Mouse (Mus musculus) left cerebral cortex, postnatal 10 days (tissue): ENCODE results near the gene Olfm1. TPM values are rescaled to one million over a fixed set of nuclear protein-coding genes. Genes with fewer than 3 reads are reported as not detected.

ENCODE experiments used
- DNase-seq, 2 experiments: peaks; one replicate each; pipeline ENCODE4 v3.0.0; 2021 to 2022; ENCODE audit warnings: low spot score in 2 of 2, mixed read lengths in 1 of 2; ENCODE audit errors: extremely low spot score in 1 of 2
- intact Hi-C: fragments of 180-260 bp; cut with DNase I; formaldehyde crosslinking; loops from one replicate; pipeline ENCODE4 v1.15.1; 2025
- total RNA-seq, 2 experiments: library from RNA; stranded (reverse); gene quantifications; 2 replicates each; pipeline ENCODE4 v1.2.3; 2021

Olfm1 gene
- total RNA-seq: 100 to 1,000 TPM; 821 to 879 TPM

DNA sequence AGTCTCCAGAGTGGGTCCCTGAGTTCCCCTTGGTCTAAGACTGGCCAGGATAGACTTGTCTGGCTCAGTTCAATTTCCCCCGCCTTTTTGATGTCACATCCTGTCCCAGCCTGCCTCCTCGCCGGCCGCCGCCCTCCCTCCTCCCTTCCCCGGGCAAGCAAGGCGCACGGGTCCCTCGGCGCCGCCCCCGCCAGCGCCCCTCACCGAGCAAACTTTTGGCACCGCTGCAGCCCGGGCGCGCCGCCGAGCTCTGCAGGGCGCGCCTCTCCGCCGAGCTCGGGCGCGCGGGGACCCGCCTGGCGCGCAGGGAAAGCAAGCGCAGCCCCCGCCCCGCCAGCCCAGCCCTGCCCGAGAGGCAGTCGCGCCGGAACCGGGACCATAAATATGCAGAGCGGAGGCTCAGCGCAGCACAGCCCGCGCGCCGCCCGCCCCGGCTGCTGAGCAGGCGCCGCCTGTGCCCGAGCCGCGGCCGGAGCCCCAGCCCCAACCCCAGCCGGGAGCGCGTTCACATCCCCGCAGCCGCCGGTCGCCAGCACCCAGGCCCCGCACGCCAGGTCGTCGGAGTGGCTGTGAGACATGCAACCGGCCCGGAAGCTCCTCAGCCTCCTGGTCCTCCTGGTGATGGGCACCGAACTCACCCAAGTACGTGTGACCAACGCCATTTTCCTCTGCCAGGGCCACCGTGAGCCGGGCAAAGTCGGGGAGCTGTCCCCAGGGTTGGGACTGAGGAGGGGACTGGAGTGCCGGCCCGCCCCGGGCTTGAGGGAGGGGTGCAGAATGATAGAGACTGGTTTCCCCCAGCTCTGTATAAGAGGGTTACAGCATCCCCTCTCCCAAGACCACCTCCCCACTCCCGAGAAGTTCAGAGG, at the start of gene Olfm1:
Gene Olfm1, plus strand, starts transcription at position 172 of the 869 bp plus-strand sequence.
- DNase-seq: peak; percentile 70 to 87
- intact Hi-C loops: no loop called here

DNA sequence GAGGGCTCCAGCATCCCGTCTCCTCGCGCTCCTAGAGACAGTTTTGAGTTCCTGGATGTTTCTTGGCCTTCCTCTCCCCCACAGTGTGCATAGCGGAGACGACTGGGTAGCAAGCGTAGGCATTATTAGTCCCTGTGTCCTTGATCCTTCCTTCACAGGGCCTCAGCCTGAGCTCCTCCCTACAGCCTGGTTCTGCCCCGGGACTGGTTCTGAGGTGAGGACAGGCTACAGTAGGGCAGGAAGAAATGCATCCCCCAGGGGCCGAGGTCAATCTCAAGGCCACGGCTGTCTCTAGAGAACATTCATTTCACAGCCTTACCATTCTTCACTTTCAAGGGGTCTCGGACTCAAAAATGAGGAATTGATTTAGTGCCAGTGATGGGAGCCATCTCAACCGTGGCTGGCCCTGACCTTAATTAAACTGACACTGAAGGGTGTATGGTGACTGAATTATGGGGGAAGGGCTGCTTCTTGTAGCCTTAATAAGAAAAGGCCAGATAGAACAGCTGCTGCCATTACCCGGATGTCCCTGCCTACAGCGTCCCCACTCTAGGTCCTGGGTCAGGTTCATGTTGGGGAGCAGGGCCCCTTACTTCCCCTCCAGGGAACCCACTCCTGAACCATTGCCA, 49.3 kb upstream of the Olfm1 start:
- no peak for DNase-seq
- intact Hi-C loops: no loop called here

DNA sequence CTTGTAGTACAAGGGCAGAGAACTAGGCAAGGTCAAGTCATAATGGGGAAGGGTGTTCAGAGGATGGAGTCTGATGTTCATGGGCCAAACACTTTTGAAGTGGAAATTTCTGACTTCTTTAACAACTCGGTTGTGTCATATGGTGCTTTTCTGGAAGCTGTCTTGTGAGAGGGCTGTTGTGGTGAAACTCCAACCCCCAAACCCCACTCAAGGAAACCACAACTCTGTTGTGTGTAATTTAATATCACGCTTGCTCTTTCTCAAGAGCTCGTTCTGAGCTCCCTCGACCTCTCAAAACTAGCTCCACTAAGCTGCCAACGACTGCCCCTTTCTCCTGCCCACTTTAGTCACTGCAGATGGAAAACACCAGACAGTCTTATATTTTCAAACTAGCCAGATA, 47.1 kb upstream of the Olfm1 start:
- DNase-seq: no peak
- intact Hi-C loops: no loop called here

DNA sequence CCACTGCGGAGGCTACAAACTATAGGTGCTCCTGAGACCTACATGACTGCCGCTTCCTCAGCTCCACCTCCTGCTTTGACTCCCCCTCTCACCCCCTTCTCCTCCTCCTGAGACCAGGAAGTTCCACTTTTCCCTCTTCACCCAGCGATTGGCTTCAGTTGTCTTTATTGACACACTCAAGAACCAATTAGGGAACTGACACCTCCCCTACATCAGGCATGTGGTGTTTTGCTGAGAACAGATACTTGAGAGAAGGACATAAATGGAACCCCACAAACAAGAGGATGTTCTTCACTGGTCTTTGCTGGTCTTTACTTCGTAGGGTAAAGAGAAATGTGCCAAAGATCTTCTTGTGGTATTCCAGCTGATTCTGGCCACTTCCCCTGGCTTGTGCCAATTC, 46.6 kb upstream of the Olfm1 start:
- DNase-seq: no peak
- intact Hi-C loops: no loop called here

DNA sequence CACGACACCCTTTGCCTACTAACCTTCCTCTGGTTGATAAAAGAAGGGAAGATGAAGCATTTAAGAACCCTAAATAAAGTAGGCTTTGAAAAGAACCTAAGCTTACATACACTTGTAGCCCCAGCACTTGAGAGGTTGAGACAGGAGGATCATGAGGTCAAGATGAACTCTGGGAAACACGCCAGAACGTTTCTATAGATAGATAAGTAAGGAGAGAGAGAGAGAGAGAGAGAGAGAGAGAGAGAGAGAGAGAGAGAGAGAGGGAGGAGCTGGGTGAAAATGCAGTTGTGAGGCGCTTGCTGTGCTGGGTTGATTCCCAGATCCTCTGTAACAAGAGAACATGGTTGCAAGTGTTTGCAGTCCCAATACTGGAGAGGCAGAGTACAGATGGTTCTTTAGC, 46.1 kb upstream of the Olfm1 start:
- intact Hi-C loops: no loop called here
- DNase-seq: no peak

DNA sequence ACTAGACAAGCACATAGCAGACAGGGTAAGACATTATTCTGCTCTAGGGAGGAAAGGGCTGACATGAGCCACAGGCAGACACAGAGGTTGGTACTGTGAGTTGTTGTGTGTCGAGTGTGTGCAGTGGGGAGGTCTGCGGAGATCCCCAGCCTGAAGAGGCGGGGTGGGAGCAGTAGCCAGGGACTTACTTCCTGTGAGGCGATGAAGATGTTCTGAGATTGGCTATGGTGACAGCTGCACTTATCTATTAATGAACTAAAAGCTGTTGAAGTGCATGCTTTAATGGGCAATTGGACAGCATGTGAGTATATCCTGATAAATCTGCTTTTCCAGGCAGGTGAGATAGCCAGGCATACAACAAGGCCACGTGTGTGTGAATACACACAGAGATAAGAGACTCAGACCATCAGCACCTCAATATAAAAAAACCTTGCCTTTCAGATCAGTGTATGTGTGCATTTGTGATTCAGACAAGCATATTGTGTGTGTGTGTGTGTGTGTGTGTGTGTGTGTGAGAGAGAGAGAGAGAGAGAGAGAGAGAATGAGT, 45.5 kb upstream of the Olfm1 start:
- no peak for DNase-seq
- intact Hi-C loops: no loop called here

DNA sequence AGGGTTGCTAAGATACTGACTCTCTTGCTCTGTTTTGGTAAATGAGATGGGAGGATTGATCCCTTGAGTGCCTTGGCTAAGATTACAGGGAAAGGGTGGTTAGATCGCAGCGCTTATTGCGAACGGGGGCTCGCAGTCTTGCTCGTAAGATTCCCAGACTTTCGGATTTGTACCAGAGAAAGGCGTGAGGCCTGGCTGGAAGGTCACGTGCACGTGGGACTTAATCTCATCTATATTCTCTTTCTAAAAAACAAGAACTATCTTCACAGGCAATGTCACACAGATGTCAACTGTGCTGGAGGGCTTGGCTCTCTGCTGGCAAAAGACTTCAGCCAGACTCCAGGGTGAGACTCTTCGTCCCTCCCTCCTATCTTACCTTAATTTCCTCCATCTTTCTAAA, 43.1 kb upstream of the Olfm1 start:
- no peak for DNase-seq
- intact Hi-C loops: no loop called here

DNA sequence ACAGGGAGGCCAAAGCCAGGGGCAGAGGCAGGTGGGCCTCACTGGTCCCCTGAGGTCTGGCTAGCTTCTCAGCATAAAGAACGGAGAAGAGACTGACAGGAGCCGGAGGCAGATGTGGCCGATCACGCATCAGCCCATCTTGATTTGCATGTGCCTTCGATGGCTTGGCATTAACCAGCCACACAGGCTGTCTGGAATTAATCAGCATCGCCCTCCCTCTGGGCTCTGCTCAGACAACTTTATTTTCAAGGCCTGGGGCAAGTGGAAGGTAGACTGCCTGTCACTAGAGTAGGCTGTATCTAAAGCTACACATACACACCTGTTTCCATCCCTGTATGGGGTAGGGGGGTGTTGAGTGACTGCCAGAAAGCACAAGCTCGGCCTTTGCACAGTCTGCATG, 32.2 kb upstream of the Olfm1 start:
- intact Hi-C loops: no loop called here
- no peak for DNase-seq

DNA sequence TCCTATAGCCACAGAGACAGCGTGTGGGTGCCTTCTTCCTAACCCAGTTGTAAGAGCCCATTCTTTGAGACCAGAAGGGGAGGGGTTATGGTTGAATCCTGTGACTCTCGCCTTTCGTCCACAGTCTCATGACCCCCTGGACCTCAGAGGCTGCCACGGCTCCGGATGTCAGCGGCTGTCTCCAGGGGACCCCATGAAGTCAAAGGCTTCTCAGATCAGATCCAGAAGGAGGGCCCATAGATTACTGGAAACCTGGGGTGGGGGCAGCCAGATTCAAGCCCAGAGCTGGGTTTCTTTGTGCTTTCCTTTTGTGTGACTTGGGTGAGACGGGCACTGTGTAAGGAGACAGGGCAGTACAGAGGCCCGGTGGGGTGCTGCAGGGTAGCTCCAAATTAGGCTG, 27.2 kb upstream of the Olfm1 start:
- intact Hi-C loops: no loop called here
- DNase-seq: peak in 1 of 2 experiments; percentile 48

DNA sequence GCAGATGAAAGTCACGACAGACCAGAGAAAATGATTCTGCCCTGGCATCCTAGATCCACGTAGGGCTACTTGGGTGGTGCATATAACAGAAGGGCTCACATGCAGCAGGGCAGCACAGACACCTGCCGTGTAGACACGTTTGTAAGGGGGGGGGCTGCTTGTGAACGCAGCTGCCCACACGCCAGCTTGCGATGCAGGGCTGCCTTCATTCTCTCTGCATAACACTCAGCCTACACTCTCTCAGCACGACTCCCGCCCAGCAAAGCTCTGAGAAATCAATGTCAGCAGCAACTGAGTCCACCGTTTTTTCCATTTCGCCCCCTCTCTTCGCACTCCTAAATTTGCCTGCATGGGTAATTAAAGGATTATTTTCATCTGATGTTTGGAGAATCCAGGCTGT, 23.5 kb upstream of the Olfm1 start:
- DNase-seq: peak; percentile 66 to 77
- intact Hi-C loops: no loop called here

DNA sequence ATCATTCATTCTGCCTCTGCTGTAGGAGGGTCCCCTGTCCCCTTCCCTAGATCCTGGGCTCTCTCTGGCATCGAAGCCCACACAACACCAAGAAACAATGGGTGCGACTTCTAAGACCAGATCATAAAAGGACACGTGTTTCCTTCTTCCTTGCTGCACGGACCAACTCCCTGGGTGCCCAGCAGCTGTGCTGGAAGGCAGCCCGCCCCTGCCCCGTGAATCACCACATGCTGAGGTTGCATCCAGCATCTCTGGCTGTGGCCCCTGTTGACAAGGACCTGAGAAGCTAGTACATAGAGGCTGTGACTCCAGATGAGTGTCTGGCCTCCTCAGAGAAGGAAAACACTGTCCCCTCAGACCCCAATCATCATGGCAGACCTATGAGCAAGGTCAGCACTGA, 20.8 kb upstream of the Olfm1 start:
- intact Hi-C loops: no loop called here
- no peak for DNase-seq

DNA sequence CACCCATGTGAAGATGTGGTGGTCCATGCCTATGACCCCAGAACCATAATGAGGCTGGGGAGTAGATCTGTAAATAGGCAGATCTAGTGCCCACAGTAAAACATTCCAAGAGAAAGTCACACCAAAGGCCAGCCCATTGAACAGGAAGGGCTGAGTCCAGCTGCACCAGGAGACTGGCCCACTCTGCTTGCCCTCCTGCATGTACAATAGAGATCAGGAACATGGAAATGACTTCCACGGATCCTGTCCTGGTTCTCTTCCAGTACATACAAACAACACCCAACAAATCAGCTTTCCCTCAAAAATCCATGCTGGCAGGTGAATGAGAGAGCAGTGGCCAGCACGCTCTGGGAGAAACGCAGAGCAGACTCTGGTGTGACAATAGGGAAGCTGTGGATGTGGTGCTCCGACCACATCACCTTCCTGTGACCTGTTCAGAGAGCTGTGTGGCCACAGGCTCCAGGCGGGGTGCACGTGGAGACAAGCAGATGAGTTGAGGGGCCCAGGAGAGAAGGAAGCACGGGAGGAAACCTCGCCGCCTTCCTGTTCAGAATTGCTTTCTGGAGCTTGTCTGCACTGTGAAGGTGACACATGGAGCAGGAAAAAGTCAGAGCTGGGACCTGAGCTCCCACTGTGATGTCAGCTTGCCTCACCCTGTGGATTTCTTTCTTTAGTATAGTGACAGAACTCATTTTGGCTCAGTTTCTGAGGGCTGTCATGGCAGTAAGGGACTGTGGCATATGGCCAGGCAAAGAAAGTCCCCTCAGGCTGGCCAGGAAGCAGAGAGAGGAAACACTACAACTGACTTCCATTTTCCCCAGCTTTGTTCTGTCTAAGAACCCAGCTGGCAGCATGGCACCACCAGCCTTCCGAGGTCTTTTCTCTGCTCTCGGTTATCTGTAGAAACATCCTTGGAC, 19.3 kb upstream of the Olfm1 start:
- intact Hi-C loops: no loop called here
- no peak for DNase-seq

DNA sequence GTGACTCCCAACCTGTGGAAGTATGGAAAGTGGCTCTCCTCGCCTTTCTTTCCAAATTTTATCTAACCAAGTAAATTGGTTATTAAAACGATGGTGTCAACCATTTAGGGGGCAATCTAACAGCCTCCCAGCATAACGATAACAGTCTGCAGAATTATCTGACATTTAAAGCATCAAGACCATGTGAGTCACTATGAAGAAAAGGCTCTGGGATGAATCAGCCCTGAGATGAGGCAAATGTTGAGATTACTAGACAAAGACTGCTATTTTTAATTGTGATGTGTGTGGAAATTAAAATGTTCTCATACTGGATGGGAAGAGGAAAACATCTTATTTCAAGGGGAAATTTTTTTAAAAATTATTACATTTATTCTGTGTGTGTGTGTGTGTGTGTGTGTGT, 18.4 kb upstream of the Olfm1 start:
- no peak for DNase-seq
- intact Hi-C loops: no loop called here

DNA sequence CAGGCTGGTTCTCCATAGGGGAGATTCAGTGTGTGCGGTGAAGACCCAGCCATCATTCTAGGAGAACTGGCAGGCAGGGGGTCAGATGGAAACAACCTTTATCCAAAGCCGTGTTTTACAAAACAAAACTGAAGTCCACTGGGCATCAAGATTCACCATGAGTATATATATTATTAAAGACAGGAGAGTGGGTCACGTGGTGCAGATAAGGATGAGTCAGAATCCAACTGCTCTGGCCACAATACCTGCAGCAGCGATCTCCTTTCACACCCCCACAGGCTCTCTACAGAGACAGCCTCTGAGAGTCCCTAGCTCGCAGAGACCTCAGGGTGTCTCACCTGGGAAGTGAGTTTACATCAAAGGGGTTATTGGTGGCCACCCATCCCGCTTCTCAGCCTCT, 14.2 kb upstream of the Olfm1 start:
- DNase-seq: no peak
- intact Hi-C loops: no loop called here

DNA sequence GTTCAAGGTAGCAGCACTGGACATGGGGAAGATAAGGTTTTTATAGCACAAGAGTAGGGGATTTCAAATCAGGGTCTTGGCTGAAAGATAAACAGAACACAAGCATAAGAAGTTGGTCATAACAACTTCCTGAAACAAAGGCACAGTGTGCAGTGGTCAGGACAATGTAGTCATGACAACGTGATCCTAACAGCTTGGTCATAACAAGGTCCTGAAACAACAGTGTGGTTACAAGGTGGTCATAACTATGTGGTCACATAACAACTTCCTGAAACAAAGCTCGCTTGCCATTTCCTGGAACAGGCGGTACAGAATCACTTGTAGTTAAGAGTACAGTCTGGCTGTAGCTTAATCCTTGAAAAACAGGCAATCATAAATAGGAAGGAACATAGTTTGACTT, 12.7 kb upstream of the Olfm1 start:
- DNase-seq: no peak
- intact Hi-C loops: no loop called here

DNA sequence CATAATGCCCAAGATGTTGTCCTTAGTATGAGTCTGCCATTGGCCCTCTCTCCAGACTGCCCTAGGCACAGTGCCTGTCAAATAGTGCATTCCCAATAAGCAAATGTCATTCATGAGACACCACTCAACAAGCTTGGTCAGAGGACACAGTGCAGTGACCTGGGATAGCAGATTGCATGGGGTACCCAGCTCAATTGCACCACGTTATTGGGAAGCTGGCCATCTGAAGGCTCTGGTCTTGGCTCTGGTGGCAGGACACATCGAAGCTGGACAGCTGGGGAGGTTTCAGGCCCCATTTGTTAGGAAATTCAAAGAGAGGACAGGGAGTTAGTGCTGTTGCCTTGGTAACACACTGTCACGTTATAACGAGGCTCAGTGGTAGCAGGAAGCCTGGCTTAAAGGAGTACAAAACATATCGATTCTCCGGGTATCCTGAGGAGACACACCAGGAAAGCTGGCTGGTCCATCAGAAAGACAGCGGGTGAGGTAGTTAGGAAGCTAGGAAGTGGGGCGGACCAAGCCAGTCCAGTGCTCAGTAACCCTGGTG, 4.3 kb upstream of the Olfm1 start:
- peak in 1 of 2 experiments; percentile 22 for DNase-seq
- intact Hi-C loops: no loop called here

DNA sequence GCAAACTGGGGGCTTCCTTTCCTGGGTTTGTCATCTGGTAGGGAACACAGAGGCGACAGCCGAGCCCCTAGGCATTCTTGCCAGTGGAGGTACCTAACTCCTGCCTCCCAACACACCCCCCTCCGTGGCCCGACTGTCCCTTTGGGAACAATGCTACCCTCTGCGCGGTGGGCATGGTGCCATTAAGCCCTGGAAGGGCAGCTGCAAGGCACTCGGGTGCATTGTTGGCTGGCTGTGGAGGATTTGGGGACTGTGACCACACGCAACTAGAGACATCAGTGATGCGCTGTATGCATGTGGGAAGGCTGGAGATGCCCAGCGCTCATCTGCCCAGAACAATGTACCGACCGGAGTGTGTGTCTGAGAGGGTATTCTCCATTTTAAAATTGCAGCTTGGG, 897 bp downstream of the Olfm1 start:
- DNase-seq: peak in 1 of 2 experiments; percentile 73
- intact Hi-C loops: no loop called here

DNA sequence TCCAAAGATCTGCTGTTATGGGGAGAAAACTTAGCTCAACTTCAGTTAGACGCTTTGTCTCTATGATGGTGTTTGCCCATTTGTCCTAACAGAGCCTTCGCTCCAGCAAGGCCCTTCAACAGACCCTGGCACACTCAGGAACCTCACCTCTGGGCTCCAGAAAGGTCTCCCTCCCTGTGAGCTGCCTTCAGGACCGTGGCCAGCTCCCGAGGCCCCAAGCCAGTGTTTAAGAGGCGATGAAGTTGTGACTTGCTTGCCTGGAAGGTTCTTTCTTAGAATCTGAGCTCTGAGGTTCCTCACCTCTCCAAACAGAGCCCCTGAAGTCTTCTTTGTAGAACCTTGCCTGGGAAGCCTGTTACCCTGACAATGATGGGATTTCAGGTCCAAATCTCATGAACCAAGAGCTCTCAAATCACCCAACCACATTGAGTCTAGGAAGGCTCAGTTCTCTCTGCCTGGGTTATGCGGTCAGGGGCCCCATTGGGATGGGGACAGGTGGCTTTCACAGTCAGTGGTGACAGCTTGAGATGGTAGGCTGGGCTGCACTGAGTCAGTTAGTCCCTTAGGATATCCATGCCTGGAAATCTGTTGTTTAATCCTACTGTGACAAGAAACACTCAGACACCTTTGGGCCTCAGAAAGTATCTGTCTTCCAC, 2.3 kb downstream of the Olfm1 start:
- intact Hi-C loops: loop anchor here (5.0 kb wide), 1 partner anchor 423 kb away; no protein-coding TSS in a partner anchor

More for the DNA sequence above, 2.3 kb downstream of the Olfm1 start:
- no peak for DNase-seq
